Mouse (Mus musculus): ENCODE results near the gene Pilrb2.

DNA sequence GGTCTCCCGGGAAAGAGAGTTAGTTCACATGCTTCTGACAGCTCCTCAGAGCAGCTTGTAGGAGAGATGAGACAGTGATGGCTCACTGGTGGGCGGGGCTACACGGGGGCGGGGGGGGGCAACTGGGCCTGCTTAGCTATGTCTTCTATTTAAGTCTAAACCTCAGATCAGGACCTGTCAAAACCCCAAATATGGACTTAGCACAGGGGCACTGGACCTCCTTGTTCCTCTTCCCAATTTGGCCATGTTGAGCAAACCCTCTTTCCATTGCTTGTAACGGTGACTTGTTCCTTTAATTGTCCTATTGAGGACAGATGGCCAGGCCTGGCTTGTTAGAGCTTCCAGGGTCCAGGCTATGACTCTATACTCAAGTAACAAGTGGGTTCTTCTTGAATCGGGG, 40.1 kb downstream of the Pilrb2 start:
- TF ChIP-seq FLI1 (IDR thresholded peaks at IDR 0.05; ENCODE audit: low read length) (no peak), GATA1 (IDR thresholded peaks at IDR 0.05; ENCODE audit: borderline replicate concordance, low read length) (no peak)

Measured in megakaryocyte, embryonic 14.5 days (primary cell).